Mouse (Mus musculus): ENCODE measurements at regions not wholly inside any gene's neighbourhood (a gene's known extent, or its start where the extent isn't known, plus 50 kb on each side); places are given as distances from the start of the nearest gene placed in this dataset. TPM values are rescaled to one million over a fixed set of nuclear protein-coding genes. Genes with fewer than 3 reads are reported as not detected.

GRCm38 (mm10) chr7:61939971-61940705, 406.2 kb upstream of the Ndn start:
- H3K27me3 ChIP-seq: no peaks in the 10 kb centered on the region
- 55% methylated on average over 6 of the region's 6 CpGs for WGBS
- no peak overlapping the region for H3K4me2 ChIP-seq
- ATAC-seq (ENCODE audit: insufficient number of reproducible peaks, insufficient read depth, low FRiP score, low TSS enrichment, low read depth): peak; percentile 84
- no peaks in the 10 kb centered on the region for H3K4me1 ChIP-seq (replicated peaks)
- no peak overlapping the region for H3K9ac ChIP-seq (replicated peaks)
- H3K4me3 ChIP-seq (replicated peaks): no peak overlapping the region
- H3K27ac ChIP-seq: no peak overlapping the region
- H3K9me3 ChIP-seq: peaks cover 7% of the 10 kb centered on the region; the same call in 1 of the 2 replicates
- no peaks in the 10 kb centered on the region for H3K36me3 ChIP-seq

- Histone ChIP-seq H3K9me3 (no peaks in the 10 kb centered on the region), H3K36me3 (no peaks in the 10 kb centered on the region), H3K4me2 (no peak overlapping the region), H3K4me3 (replicated peaks) (no peak overlapping the region), H3K27ac (no peak overlapping the region), H3K9ac (replicated peaks) (no peak overlapping the region), H3K4me1 (replicated peaks) (no peaks in the 10 kb centered on the region), H3K27me3 (no peaks in the 10 kb centered on the region)
- WGBS: 51% methylated on average over 2 of the region's 2 CpGs
- ATAC-seq (ENCODE audit: insufficient number of reproducible peaks, insufficient read depth, low FRiP score, low TSS enrichment, low read depth): no peak
These were observed 364.0 kb upstream of the Ndn start for GRCm38 (mm10) chr7:61982203-61982932.

GRCm38 (mm10) chr7:62026635-62027034, 319.7 kb upstream of the Ndn start:
- Histone ChIP-seq H3K9ac (replicated peaks) (no peak overlapping the region), H3K4me3 (replicated peaks) (no peak overlapping the region), H3K27ac (no peak overlapping the region), H3K36me3 (no peaks in the 10 kb centered on the region), H3K4me1 (replicated peaks) (no peaks in the 10 kb centered on the region), H3K27me3 (no peaks in the 10 kb centered on the region), H3K4me2 (no peak overlapping the region), H3K9me3 (0 out of 2 replicates have a peak, but pooled peaks cover 9% of the 10 kb centered on the region)
- WGBS: 88% methylated on average over 3 of the region's 3 CpGs
- ATAC-seq (ENCODE audit: insufficient number of reproducible peaks, insufficient read depth, low FRiP score, low TSS enrichment, low read depth): no peak

GRCm38 (mm10) chr7:62045743-62046451, 300.5 kb upstream of the Ndn start:
- H3K9me3 ChIP-seq: no peaks in the 10 kb centered on the region
- WGBS: 76% methylated on average over 3 of the region's 3 CpGs
- ATAC-seq (ENCODE audit: insufficient number of reproducible peaks, insufficient read depth, low FRiP score, low TSS enrichment, low read depth): peak; percentile 78

DNA sequence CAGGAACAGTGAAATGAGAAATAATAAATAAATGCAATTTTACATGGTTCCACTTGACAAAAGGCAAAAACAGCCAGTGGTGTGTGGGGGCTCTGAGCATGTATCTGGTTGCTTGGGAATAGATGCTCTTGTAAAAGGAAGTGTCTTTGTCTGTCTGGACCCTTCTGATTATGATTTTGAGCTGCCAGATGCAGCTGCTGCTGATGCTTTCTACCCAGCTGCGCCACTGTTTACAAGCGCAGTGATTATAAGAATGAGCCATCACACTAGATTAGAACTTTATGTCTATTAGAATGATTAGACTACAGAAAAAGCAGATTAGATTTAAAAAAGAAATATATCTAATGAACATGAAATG, 299.9 kb upstream of the Ndn start:
- Histone ChIP-seq H3K27ac (no peak overlapping the region), H3K9me3 (no peaks in the 10 kb centered on the region), H3K4me1 (replicated peaks) (no peaks in the 10 kb centered on the region), H3K36me3 (no peaks in the 10 kb centered on the region), H3K9ac (replicated peaks) (no peak overlapping the region), H3K4me2 (no peak overlapping the region), H3K27me3 (no peaks in the 10 kb centered on the region), H3K4me3 (replicated peaks) (no peak overlapping the region)
- WGBS: 86% methylated on average over 2 of the region's 2 CpGs
- no peak for ATAC-seq (ENCODE audit: insufficient number of reproducible peaks, insufficient read depth, low FRiP score, low TSS enrichment, low read depth)

More at GRCm38 (mm10) chr7:62045743-62046451, 300.5 kb upstream of the Ndn start:
- Histone ChIP-seq H3K36me3 (no peaks in the 10 kb centered on the region), H3K9ac (replicated peaks) (no peak overlapping the region), H3K4me3 (replicated peaks) (no peak overlapping the region), H3K27me3 (no peaks in the 10 kb centered on the region), H3K27ac (no peak overlapping the region), H3K4me2 (no peak overlapping the region), H3K4me1 (replicated peaks) (no peaks in the 10 kb centered on the region)

DNA sequence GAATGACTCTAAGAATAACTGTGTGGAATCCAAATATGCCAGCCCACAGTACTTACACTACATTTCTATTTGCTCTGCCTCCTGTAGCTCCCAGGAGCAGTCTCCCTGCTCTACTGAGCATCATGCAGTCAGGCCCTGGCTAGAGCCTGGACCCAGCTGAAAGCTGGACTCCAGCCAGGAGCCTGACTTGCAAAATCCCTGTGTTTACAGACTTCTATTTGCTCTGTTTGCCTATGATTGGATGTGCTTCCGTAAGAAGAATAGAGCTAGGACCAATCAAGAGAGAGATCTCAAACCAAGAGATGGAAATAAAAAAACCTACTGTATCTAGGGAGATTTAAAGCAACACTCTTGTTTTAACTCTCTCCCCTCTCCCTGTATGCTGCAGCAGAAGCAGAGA, 267.8 kb upstream of the Ndn start:
- Histone ChIP-seq H3K9ac (replicated peaks) (no peak overlapping the region), H3K9me3 (peaks cover 14% of the 10 kb centered on the region; the same call in 1 of the 2 replicates), H3K27me3 (no peaks in the 10 kb centered on the region), H3K4me3 (replicated peaks) (no peak overlapping the region), H3K27ac (no peak overlapping the region), H3K4me2 (no peak overlapping the region), H3K36me3 (no peaks in the 10 kb centered on the region), H3K4me1 (replicated peaks) (no peaks in the 10 kb centered on the region)
- WGBS: 83% methylated on average over 1 of the region's 1 CpGs
- no peak for ATAC-seq (ENCODE audit: insufficient number of reproducible peaks, insufficient read depth, low FRiP score, low TSS enrichment, low read depth)

GRCm38 (mm10) chr7:62085120-62085849, 261.1 kb upstream of the Ndn start:
- Histone ChIP-seq H3K4me2 (no peak overlapping the region), H3K4me1 (replicated peaks) (no peaks in the 10 kb centered on the region), H3K36me3 (no peaks in the 10 kb centered on the region), H3K9ac (replicated peaks) (no peak overlapping the region), H3K9me3 (0 out of 2 replicates have a peak, but pooled peaks cover 3% of the 10 kb centered on the region), H3K4me3 (replicated peaks) (no peak overlapping the region), H3K27me3 (no peaks in the 10 kb centered on the region), H3K27ac (no peak overlapping the region)
- ATAC-seq (ENCODE audit: insufficient number of reproducible peaks, insufficient read depth, low FRiP score, low TSS enrichment, low read depth): peak; percentile 79

Small RNA genes lying in the stretch of these regions (microRNA-seq; reads per million reads assigned to microRNA genes)
- gene Gm24923 (not detected), gene Mir344-2 (not detected), gene Mir344f (not detected), gene Mir344g (not detected), gene Mir344i (not detected)

All from limb, embryonic 12.5 days (tissue).